Mouse (Mus musculus) MEL-GATA-1-ER (cell line): ENCODE measurements around the gene Mccc2.
A peak's percentile ranks its signal among the peaks of the same experiment; 100 is the strongest.
"Not testable (repeated sequence)": the region's sequence is repeated elsewhere in the genome, so short reads cannot be mapped to it uniquely, and the experiment has no call there.

Experiments used
- DNase-seq: peaks from one replicate; pipeline ENCODE4 v3.0.0-alpha.2; 2012; ENCODE audit warnings: low read depth; ENCODE audit errors: extremely low read depth

Mccc2 gene

DNA sequence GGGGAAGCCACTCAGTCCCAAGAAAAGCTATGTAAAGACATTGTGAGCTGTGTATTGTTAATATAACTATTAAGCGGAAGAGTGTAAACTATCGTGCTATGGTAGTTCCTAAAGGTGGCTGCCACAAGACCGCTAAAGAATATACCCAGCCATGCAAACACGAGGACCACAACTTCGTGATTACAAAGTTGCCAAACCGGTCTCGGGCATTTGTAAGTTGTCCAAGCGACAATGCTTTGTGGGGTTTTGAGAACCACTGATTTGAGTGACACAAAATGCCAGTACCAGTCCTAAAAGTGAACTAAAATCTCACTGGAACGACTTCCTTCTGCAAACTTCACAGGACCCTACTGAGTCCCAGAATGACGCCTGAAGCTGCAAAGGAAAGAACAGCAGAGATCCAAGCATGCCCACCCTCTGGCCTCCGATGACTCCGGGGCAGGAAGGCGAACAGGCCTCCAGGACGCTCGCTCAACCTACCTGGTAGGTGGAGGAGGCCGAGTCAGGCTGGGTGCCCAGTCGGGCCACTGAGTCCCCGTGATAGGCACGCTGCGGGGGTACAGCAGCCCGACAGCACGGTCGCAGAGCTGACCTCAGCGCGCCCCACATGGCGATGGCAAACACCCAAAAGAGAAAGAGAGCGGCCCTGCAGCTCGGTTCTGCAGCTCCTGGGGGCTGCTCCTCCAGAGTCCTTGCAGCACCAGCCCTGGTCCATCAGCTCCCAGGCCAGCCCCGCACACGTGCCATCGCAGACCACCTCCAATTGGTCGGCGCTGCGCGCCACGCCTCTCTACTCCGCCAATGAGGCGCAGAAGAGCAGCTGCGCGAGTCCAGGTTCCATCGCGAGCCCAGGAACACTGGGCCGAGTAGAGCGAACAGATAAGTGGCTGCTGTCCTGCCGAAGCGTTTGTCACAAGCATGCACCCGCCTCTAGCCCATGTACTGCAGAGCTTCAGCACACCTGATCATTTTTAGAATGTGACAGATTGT lies at the start of gene Mccc2:
Mccc2 (minus strand) TSS at position 734 of the 990 bp plus-strand sequence.
- peak; percentile 95 for DNase-seq

- DNase-seq: no peak
Measured at GRCm38 (mm10) chr13:100063936-100064335, 48.5 kb upstream of the Mccc2 start.

- not testable (repeated sequence) for DNase-seq
Measured at GRCm38 (mm10) chr13:100057738-100058137, 42.3 kb upstream of the Mccc2 start.

DNA sequence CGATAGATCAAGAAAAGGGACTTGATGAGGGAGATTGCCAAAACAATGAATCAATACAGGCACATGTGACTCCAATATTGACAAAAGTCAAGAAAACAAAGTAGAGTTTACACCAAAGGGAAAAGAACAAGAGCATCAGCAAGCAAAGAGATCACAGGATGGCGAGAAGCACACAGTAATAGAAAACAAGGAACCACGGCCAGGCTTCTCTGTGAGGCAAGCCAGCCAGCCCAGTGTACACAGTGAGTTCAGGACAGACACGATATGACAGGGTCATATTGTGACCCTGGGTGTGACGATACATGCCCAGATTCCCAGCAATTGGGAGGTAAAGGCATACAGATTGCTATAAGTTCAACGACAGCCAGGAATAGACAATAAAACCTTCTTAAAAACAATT lies 10.6 kb upstream of the Mccc2 start:
- no peak for DNase-seq

GRCm38 (mm10) chr13:100016891-100017290 lies 1.5 kb upstream of the Mccc2 start:
- DNase-seq: no peak

GRCm38 (mm10) chr13:100015937-100016336 lies 498 bp upstream of the Mccc2 start:
- no peak for DNase-seq

DNA sequence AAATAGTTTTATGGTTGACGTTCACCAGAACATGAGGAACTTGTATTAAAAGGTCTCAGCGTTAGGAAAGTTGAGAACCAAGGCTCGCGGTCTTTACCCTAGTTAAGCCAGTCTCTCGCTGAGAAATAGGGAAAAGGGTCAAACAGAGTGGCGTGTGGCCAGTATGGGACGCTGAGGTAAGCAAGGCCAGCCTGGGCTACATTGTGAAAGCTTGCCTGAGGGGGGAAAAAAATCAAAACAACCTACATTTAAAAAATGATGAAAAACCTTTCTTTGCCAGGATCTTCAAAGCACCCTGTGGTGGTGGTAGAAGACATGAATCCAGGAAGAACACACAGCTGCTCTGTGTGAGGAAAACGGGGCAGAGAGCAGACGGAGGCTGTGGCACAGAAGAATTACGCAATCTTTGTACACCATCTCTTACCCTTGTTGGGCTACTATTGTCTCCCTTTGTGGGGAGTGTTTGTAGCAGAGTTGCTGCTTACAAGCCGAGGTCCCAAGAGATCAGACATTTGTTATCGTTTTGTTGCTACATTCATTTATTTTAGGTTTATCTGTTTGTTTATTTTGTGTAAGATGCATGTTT lies 9.4 kb downstream of the Mccc2 start:
- no peak for DNase-seq

DNA sequence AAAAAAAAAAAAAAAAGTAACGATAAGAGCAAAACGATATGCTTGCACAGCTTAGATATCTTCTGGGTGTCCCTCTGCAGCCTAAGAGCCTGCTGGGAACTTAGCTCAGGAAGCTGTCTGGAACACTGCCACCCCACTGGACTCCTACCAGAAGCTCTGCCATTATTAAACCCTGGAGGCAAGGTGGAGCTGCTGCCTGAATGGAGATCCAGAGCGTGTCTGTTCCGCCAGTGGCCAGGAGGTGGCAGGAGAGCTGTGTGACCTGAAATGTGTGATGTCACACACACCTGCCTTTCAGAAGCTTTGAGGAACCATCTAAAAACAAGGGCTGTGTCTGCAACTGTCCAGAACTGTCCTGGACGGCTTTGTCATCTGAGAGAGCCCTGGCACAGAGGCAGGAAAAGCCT lies 13.6 kb downstream of the Mccc2 start:
- peak; percentile 57 for DNase-seq

GRCm38 (mm10) chr13:99999078-99999477 lies 16.4 kb downstream of the Mccc2 start:
- no peak for DNase-seq

GRCm38 (mm10) chr13:99998099-99998498 lies 17.3 kb downstream of the Mccc2 start:
- no peak for DNase-seq

DNA sequence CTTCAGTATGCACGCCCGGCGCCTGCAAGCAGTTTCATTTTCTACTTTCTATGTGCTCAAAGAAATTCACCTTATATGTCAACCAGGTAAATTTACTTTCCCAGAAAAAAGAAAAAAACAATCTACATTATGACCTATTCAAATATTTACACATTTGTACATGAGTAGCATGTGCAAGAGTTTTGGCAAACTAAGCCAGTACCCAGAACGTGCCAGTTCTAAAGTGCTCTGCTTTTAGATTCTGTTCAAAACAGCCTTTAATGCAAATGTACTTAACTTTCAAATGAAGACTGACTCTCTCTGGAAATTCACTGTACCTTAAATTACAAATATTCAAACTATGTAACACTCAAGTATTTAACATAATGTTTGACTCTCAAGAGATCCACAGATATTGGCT lies 25.8 kb downstream of the Mccc2 start:
- DNase-seq: no peak

GRCm38 (mm10) chr13:99983320-99983719 lies 32.1 kb downstream of the Mccc2 start:
- no peak for DNase-seq

GRCm38 (mm10) chr13:99979406-99979805 lies 36.0 kb downstream of the Mccc2 start:
- DNase-seq: no peak

DNA sequence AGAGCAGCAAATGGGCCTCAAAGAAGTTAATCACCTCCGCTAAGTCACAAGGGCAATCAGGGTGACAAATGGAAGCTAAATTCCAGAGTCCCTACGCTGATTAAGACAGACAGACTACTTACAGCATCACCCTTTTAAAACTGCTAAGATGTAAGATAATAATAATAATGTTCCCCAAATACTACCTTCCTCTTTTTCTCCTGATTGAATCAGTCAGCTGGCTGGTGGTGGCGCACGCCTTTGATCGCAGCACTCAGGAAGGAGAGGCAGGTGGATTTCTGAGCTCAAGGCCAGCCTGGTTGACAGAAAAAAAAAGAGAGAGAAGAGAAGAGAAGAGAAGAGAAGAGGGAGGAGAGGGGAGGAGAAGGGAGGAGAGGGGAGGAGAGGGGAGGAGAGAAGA lies 45.4 kb downstream of the Mccc2 start:
- no peak for DNase-seq

DNA sequence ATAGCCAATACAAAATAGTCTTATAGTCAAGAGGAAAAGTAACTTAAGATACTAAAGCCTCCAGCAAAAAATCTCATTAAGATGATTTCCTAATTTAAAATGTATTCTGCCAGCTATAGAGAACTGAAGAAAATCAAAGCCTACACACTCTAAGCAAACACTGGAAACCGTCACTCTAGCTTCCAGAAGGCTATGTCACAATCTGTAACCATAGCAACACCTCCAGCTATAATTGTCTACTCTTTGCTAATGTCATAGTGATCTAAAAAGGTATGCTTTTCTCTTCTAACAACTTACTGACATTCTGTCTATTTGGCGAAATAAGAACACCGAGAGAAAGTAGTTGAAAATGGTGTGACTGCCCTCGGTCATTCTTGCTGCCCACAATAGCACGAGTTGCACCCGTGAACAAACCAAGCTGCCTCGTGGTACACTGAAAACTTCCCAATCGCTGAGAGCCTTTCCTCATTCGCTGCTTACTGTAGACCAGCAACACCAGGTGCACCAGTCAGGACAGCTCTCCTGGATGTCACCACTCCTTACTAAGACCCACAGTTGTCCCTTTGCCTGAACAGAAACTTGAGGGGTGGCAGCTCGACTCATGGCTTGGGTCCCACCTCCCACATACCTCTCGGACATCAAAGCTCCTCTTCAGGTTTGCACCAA lies 48.3 kb downstream of the Mccc2 start:
- DNase-seq: no peak

DNA sequence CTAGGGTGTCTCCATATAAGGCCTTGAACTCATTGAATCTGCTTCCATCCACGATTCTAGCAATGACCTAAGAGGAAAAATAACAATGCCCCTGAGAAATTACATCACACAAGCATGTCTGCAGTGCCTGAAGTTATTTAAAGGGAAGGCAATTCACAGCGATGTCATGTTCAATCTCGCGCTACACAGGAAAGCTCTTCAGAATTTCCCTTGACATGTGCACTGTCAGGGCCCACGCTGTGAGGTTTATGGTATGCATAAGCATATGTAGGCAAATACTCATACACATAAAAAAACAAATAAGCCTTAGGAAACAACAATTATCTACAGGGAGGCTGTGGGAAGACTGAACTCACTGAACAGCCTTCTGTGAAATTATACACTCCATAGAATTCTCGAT lies 51.6 kb downstream of the Mccc2 start:
- DNase-seq: no peak

GRCm38 (mm10) chr13:99961661-99962060 lies 53.8 kb downstream of the Mccc2 start:
- no peak for DNase-seq

DNA sequence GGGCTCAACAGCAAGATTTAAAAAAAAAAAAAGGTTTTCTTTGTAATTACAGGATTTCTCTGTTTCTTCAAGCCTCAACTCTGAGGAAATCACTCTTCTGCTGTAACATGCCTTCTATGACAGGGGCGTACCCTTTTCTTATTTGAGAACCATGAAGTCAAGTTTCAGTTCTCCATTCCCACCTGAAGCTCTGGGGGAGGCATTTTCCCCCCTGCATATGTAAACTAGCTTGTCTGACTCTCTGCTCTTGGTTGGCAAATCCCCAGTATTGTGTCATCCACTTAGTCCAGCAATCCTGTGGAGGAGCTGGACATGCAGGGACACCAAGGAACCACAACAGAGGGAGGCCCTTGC lies 59.9 kb downstream of the Mccc2 start:
- no peak for DNase-seq

- DNase-seq: no peak
Measured at GRCm38 (mm10) chr13:99954902-99955590, 60.4 kb downstream of the Mccc2 start.

DNA sequence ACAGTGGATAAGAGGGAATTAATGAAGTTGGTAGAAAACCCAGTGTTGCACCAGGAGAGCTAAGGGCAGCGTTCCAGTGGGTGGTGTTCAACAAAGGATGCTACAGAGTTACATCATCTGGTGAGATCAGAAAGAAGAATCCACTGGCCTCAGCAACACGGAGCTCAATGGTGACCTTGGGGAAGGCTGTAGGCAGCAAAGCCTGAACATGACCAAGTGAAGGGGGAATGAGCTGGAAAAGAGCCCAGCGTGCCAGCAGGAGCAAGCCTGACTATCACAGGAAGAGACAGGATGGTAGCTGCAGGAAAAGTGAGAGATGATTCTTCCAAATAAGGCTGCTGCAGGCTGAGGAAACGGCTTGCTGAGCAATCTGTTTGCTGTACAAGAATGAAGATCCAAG lies 68.0 kb downstream of the Mccc2 start:
- no peak for DNase-seq

- no peak for DNase-seq
Measured at GRCm38 (mm10) chr13:99943525-99943924, 71.9 kb downstream of the Mccc2 start.

DNA sequence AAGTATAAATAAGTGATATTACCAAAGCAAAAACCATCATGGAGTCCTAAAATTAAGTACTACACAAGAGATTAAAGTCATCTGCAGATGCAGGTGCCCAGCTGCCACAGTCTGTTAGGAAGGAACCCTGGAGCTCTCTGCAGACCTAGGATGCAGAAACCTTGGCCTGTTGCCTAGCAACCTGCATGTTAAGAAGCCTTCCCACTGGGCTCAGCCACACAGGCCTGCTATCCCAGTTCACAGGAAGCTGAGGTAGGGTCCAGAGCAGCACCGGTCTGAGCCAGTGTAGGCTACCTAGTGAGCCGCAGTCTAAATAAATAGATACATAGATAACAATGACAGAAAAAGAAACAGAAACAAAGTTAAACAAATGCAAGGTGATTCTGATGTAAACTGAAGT lies 74.8 kb downstream of the Mccc2 start:
- no peak for DNase-seq
